In genomic region chr7:28941542-28941941, GRCm38 (mm10) we compare ENCODE assay signal across 11 mouse cellular contexts. TPM values are rescaled to one million over a fixed set of nuclear protein-coding genes. Genes with fewer than 3 reads are reported as not detected.
DNase-seq lines count a peak whose midpoint lies in the region; ATAC-seq and TF ChIP-seq lines count a peak whose summit lies in the region.
"Had no signal": no experiment of that assay in that cellular context is flagged by ENCODE, and none has a peak within 500 bp of the region (broad histone marks: within the 10 kb centered on the region; RNA-seq: fewer than 3 reads in every experiment).

No protein-coding gene starts in this region.

- no peak overlapping the region for H3K4me2 ChIP-seq in heart, embryonic 11.5 days
- no peak overlapping the region for H3K4me2 ChIP-seq in limb, embryonic 11.5 days (ENCODE audit: low read depth, severe bottlenecking)

- no peaks in the 10 kb centered on the region for H3K9me3 ChIP-seq in heart, embryonic 11.5 days (replicated peaks; ENCODE audit: control insufficient read depth, low read length)
- no peaks in the 10 kb centered on the region for H3K9me3 ChIP-seq in limb, embryonic 11.5 days (ENCODE audit: control insufficient read depth, low read length)

- peaks cover 86% of the 10 kb centered on the region for H3K4me1 ChIP-seq in heart, embryonic 11.5 days (ENCODE audit: control insufficient read depth, insufficient read depth, low read length)
- H3K4me1 ChIP-seq in spleen, adult 2 months (ENCODE audit: control insufficient read depth, insufficient read depth, insufficient read length) = peaks cover 11% of the 10 kb centered on the region
- H3K4me1 ChIP-seq in limb, embryonic 11.5 days (ENCODE audit: control insufficient read depth, insufficient read depth, low read length) = peaks cover 36% of the 10 kb centered on the region

- peak overlapping the region; percentile 55 for H3K9ac ChIP-seq in heart, embryonic 11.5 days (ENCODE audit: low read depth, low read length)
- no peak overlapping the region for H3K9ac ChIP-seq in limb, embryonic 11.5 days (ENCODE audit: low read length)

- no peak for ATAC-seq in heart, embryonic 11.5 days (replicated peaks; ENCODE audit: insufficient number of reproducible peaks, low FRiP score, low TSS enrichment)
- ATAC-seq in limb, embryonic 11.5 days (ENCODE audit: insufficient number of reproducible peaks, low FRiP score, low TSS enrichment, low read depth) = no peak
- ATAC-seq in erythroid progenitor cell, adult 5-6 weeks (replicated peaks; ENCODE audit: low FRiP score, poor library complexity, severe bottlenecking) = no peak
- ATAC-seq: CD4-positive, CD25-positive, alpha-beta regulatory T cell, adult 4 months; forebrain, embryonic 16.5 days had no signal

- WGBS in heart, embryonic 11.5 days (ENCODE audit: insufficient replicate concordance) = 55% methylated on average over 4 of the region's 4 CpGs
- WGBS in spleen, adult 2 months = 80% methylated on average over 4 of the region's 4 CpGs
- WGBS in limb, embryonic 11.5 days = 79% methylated on average over 4 of the region's 4 CpGs

- H3K27me3 ChIP-seq in heart, embryonic 11.5 days (ENCODE audit: control insufficient read depth, insufficient read depth, low read length) = no peaks in the 10 kb centered on the region
- no peaks in the 10 kb centered on the region for H3K27me3 ChIP-seq in spleen, adult 2 months (ENCODE audit: control insufficient read depth, insufficient read depth, low read length)
- H3K27me3 ChIP-seq in limb, embryonic 11.5 days (ENCODE audit: control insufficient read depth, insufficient read depth, low read length) = no peaks in the 10 kb centered on the region

- no peak for DNase-seq in heart, adult 9 months (ENCODE audit: low spot score in 2 of 2)
- no peak for DNase-seq in spleen, adult 2 months (ENCODE audit: low read depth in 1 of 2, low spot score in 2 of 2)
- DNase-seq in spleen, postnatal 4 days (ENCODE audit: low spot score in 2 of 2) = no peak
- no peak for DNase-seq in limb, embryonic 11.5 days (ENCODE audit: low spot score)
- DNase-seq in yolk sac, embryonic 10.5 days (ENCODE audit: low spot score) = peak; percentile 72
- DNase-seq in B cell, adult 2 months = no peak
- DNase-seq: layer of hippocampus, adult 9-11 months had no signal

- H3K4me3 ChIP-seq in heart, embryonic 11.5 days (ENCODE audit: low read depth, low read length) = no peak overlapping the region
- no peak overlapping the region for H3K4me3 ChIP-seq in spleen, adult 2 months (ENCODE audit: extremely low read depth, insufficient read depth, insufficient read length)
- no peak overlapping the region for H3K4me3 ChIP-seq in limb, embryonic 11.5 days (ENCODE audit: low read depth, low read length)

- TF ChIP-seq CTCF in spleen, adult 2 months (IDR thresholded peaks at IDR 0.05; ENCODE audit: extremely low read depth, insufficient read depth, insufficient read length, insufficient replicate concordance) = no peak

- no peaks in the 10 kb centered on the region for H3K36me3 ChIP-seq in heart, embryonic 11.5 days (ENCODE audit: control insufficient read depth, insufficient read depth, low read length)
- peaks cover 5% of the 10 kb centered on the region; the same call in 1 of the 2 replicates for H3K36me3 ChIP-seq in spleen, adult 2 months (ENCODE audit: control insufficient read depth, insufficient read depth, low read length)
- H3K36me3 ChIP-seq in limb, embryonic 11.5 days (ENCODE audit: control insufficient read depth, insufficient read depth, low read length) = peaks cover 2% of the 10 kb centered on the region; the same call in 1 of the 2 replicates

- peak overlapping the region; percentile 88 for H3K27ac ChIP-seq in heart, embryonic 11.5 days (ENCODE audit: low read depth, low read length)
- H3K27ac ChIP-seq in spleen, adult 2 months (ENCODE audit: insufficient read depth, low read length) = peak overlapping the region; percentile 34; the same call in 1 of the 2 replicates
- peak overlapping the region; percentile 47; the same call in 1 of the 2 replicates for H3K27ac ChIP-seq in limb, embryonic 11.5 days (replicated peaks; ENCODE audit: low read depth, low read length)

- TF ChIP-seq POLR2A in spleen, adult 2 months (IDR thresholded peaks at IDR 0.05; ENCODE audit: low read depth, low read length) = no peak

RNA-seq across cellular contexts. Expression of gene Actn4, which starts 20.6 kb away (rescaled TPM):
- polyA plus RNA-seq in heart, embryonic 11.5 days (2014; fragmentation: Nextera tagmentation; extraction: Ambion mirVana) = 227 and 262 TPM in 2 replicates
- polyA plus RNA-seq in spleen, adult 2 months (2012; rRNA removed) = 156 and 192 TPM in 2 replicates
- 208 and 213 TPM in 2 replicates for polyA plus RNA-seq in limb, embryonic 11.5 days (2014; fragmentation: Nextera tagmentation; extraction: Ambion mirVana)
- total RNA-seq in erythroid progenitor cell, adult 5-6 weeks (2015; ENCODE audit: low replicate concordance) = 170 and 189 TPM in 2 replicates
- 173 and 197 TPM in 2 replicates for total RNA-seq in erythroid progenitor cell, adult 5-6 weeks (2017; ENCODE audit: low replicate concordance)

RNA-seq across cellular contexts. Expression of gene Eif3k, which starts 40.1 kb away (rescaled TPM):
- 278 and 286 TPM in 2 replicates for polyA plus RNA-seq in heart, embryonic 11.5 days (2014; fragmentation: Nextera tagmentation; extraction: Ambion mirVana)
- polyA plus RNA-seq in spleen, adult 2 months (2012; rRNA removed) = 218 and 234 TPM in 2 replicates
- 463 and 476 TPM in 2 replicates for polyA plus RNA-seq in limb, embryonic 11.5 days (2014; fragmentation: Nextera tagmentation; extraction: Ambion mirVana)
- 83.8 and 161 TPM in 2 replicates for total RNA-seq in erythroid progenitor cell, adult 5-6 weeks (2015; ENCODE audit: low replicate concordance)
- 81.5 and 115 TPM in 2 replicates for total RNA-seq in erythroid progenitor cell, adult 5-6 weeks (2017; ENCODE audit: low replicate concordance)

RNA-seq across cellular contexts. Expression of gene Map4k1, which starts 40.3 kb away (rescaled TPM):
- 6.8 and 6.9 TPM in 2 replicates for polyA plus RNA-seq in heart, embryonic 11.5 days (2014; fragmentation: Nextera tagmentation; extraction: Ambion mirVana)
- 174 and 236 TPM in 2 replicates for polyA plus RNA-seq in spleen, adult 2 months (2012; rRNA removed)
- 10.5 and 12.1 TPM in 2 replicates for polyA plus RNA-seq in limb, embryonic 11.5 days (2014; fragmentation: Nextera tagmentation; extraction: Ambion mirVana)
- total RNA-seq in erythroid progenitor cell, adult 5-6 weeks (2015; ENCODE audit: low replicate concordance) = 13.0 and 23.1 TPM in 2 replicates
- 7.3 and 7.9 TPM in 2 replicates for total RNA-seq in erythroid progenitor cell, adult 5-6 weeks (2017; ENCODE audit: low replicate concordance)

Comparison
In these comparisons a context has a peak if more than half of its experiments do, and no peak if none do; other contexts are left out.
1. H3K27ac ChIP-seq: peak in every context shown above with its lines; median percentile 88 in heart, embryonic 11.5 days; 47 in limb, embryonic 11.5 days; 34 in spleen, adult 2 months.
2. RNA of gene Map4k1, which starts 40.3 kb away (polyA plus RNA-seq): 174 to 236 TPM in spleen, adult 2 months; 10.5 to 12.1 TPM in limb, embryonic 11.5 days and 6.8 to 6.9 TPM in heart, embryonic 11.5 days; every median in the first group is over 10 times any median in the second.